Mouse (Mus musculus) urinary bladder, postnatal 4 days (tissue): Measurements from ENCODE around the gene Nhlh1.

ENCODE experiments used
- DNase-seq, 2 experiments: peaks; one replicate each; pipeline ENCODE4 v3.0.0; 2021 to 2022; ENCODE audit warnings: low spot score in 2 of 2

Nhlh1 gene

DNA sequence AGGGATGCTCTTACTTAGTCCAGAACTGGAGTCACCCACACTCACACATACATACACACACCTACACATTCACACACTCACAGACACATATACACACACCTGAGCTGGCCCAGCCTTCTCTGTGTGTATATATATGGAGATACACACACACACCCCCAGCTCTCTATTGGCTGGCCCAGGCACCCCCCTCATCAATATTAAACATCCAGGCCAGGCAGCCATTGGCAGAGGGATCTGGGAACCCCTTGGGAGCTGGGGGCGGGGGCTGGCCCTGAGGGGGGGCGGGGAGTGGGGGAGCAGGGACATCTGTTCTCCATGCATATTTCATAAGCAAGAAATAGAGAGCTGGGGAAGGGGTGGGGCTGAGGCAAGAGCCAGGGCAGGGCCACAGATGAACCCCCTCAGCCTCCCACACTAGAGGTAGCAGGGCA lies at the start of gene Nhlh1:
Gene Nhlh1, minus strand, starts transcription at position 83 of the 431 bp plus-strand sequence.
- DNase-seq = no peak

DNA sequence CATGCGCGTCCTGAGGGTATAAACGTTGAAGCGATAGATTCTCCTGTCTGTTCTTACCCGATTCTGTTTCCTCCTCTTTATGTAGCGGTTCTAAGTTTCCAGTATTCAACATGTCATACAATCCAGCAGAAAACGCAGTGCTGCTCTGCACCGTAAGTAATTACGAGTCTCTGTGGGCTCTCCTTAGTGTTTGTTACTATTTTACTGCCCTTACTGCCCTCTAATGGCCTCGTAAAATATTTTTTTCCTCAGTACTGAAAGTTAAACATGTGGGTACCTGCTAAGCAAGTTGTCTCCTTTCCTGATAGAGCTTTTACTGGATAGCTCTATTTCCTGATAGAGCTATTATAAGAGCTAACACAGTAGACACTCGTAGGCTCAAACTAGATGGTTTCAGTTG lies 47.7 kb upstream of the Nhlh1 start:
- DNase-seq = no peak

DNA sequence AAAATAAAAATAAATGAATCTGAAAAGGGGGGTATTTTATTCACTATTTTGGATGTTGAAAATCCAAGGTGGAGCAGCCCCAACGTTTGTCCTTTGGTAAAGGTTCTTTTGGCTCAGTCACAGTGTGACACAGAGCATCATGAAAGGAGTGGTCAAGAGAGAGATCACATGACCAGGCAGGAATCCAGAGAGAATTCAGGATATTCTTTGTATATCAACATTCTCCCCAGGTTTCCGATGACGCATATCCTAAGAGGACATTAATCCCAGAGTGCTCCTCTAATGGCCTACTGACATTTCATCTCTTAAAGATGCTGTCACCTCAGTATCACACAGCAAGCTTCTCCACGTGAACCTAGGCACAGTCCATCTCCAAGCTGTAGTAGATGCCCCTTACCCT lies 46.2 kb upstream of the Nhlh1 start:
- no peak for DNase-seq

DNA sequence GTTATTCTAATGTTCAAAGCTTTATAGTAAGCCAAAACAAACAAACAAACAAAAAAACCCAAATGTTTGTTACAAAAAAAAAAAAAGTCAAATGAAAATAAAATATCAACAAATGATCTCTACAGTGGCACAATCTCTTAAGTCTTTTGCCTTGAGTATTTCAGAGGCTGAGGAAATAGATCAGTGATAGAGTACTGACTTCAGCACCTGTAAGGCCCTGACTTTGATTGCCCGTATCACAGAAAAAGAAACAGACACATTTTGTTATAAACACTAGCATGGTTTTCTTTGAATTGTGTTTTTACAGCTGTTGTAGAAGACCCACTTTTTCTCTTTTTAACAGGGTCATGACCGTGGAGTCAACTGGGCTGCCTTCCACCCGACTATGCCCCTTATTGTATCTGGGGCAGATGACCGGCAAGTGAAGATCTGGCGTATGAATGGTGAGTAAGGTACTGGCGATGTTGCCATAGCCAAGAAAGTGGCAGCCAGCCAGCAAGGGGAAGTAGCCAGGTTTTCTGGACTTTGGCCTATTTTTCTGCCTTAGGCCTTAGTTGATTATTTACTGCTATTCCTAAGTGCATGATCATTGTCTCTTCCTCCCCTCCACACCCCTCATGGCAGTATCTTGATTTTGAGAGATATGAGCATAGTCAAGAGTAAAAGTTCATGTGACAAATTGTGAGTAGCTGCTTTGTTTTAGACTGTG lies 42.1 kb upstream of the Nhlh1 start:
- no peak for DNase-seq

DNA sequence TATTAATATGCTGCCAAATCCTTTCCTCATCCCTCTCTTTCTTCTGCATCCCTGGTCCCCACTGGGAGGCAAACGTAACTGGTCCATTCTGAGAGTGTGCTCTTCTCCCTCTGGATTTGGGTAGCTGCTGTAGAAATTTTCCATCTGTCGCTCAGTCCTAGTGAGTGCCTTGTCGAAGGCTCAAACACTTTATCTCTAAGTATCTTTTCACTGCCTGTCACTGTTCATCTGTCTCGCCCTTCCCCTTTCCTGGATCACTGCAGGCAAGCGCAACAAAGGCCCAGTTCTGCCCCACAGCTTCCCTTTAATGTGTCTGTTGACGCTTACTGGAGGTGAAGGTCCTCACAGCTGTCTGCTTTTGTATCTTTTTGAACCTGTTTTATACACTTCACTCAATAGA lies 37.8 kb upstream of the Nhlh1 start:
- DNase-seq = no peak

DNA sequence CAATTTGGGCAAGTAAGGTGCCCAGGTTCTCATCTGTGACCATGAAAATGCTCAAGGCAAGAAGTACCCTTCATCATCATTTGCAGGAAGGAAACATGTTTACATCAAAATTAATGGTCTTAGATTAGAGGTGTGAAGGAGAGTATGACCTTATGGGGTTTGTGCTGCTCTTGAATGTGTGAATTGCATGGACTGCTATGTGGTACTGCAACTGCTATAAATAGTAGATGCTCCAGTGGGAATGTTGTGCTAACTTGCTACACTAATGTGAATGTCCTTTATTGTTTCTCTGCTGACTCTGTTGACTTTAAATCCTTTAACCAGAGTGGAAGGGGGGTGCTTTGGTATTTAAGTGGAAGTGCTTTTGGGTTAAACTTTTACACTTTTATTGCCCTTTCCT lies 36.9 kb upstream of the Nhlh1 start:
- no peak for DNase-seq

DNA sequence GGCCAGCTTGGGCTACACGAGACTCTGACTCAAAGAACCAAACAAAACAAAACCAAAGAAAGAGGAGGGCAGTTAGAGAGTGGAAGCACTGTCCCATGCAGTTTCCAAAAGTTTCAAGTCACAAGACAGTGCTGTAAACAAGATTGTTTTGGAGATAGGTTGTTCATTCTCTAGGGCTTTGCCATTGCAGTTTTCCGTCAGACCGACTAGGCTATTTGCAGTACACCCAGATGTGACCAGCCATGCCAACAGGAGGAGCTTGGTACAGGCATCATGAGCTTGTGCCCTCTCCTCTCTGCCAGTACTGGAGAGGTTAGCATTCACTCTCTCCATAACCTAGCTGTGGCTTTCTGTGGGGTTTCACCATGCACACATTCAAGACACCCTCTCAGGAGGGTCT lies 36.1 kb upstream of the Nhlh1 start:
- DNase-seq = no peak

DNA sequence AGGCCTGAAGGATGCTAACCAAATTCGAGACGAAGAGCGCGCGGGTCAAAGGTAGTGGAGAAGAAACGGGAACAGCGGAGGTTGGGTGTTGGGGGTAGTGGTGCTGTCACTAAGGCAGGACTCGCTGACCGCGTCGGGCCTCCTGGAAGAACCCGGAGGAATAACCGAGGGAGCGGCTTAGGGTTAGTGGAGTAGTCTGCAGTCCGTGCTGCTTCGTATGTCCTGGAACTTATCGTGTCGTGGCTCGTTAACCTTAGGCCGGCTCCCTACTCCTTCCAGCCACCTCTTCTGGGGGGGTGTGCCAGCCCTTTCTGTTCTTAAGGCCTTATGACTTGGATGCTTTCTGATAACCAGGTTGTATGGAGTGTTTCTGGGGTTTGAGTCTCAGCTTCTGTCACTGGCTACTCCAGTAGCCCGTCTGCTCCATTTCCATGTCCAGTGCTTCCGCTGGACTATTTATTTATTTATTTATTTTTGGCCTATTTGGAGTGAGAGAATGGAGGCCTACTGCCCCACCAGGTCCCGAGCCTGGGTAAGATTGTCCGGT lies 25.6 kb upstream of the Nhlh1 start:
- DNase-seq = no peak

DNA sequence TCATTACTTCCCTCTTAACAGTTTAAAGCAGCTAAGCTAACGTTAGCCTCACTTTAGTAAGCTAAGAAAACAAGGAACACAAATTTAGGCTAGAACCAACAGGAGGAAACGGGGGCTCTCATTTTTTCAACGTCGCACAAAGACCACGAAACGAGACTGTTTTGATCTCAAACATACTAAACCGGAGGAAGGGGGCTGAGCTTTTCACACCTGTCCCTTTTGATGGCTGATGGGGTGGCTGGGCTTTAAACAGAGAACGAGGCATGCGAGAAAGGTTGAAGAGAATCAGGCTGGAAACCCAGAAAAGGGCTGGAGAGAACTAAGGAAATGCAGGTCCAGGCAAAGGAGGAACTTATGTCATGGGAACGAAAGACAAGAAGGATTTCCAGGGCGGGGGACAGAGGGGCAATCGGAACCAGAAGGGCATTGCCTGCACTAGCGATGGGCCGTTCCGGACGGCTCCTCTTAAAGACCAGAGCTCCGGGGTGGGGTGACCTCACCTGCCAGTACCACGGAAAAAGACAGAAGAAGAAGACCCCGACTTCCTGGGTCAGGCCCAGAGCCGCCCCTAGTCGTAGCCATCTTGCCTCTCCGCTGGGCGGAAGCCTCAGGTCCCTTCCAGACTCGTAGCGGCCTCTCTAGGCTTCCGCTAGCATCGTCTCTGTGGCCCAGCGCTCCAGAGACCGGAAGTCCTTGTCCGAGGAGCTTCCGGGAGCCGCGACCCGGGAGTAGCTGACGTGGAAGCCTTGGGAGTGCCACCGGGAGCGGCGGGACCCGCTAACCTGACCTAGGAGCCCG lies 24.9 kb upstream of the Nhlh1 start, which contains the start of the genes Copa and Ncstn:
Gene Copa, plus strand, starts transcription at position 429 of the 798 bp plus-strand sequence.
Gene Ncstn, minus strand, starts transcription at position 695 of the 798 bp plus-strand sequence.
- DNase-seq = peak; percentile 89 to 90

DNA sequence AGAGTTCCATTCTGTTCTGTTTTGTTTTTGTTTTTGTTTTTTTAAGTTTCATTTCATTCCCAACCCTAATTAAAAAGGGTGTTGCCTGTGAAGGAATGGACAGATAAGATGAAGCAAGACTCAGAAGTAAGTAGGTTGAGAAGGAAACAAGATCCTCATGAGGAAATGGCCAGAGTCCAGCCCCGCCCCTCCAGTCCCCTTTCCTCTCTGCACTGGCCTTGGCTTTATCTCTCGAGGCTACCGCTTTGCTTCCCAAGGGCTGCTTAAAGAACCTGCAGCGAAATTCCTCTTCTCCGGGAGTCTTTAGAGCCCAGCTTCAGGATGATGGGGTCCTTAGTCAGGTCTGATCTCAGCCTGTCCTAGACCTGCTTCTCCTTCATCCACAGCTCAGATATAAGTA lies 20.6 kb upstream of the Nhlh1 start:
- no peak for DNase-seq

DNA sequence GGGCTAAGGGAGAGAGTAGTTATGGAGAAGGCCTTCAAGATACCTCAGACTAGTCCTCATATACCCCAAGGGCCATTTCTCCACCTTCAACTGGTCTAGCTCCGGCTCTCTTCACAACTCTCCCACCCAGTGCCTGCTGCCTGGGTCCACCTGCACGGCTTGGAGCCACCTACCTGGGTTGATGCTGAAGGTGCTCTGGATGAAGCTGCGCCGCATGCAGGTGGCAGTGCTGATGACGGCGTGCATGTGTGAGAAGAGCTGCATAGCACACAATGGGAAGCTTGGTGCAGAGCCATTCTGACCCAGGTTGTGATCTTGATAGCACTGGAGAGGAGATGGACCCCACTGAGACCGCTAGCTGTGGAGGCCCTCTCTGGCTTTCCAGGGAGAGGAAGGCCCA lies 15.2 kb upstream of the Nhlh1 start:
- no peak for DNase-seq

DNA sequence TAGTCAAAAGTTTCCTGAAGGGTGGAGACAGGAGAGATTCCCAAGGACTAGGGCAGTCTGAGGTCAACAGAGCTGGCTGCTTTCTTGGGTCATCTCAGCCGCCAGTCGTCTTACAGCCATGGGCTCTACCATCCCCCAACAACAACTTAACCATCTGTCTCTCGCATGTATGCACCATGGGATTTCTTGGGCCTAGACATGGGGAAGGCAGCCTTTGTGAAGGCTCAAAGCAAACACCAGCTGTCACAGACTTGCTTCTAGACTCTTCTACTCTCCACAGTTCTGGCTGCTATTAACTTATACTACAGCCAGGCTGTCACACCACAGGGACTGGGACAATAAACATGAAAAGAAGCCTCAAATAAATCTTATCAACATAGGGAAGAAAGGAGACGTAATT lies 14.2 kb upstream of the Nhlh1 start:
- DNase-seq = no peak

DNA sequence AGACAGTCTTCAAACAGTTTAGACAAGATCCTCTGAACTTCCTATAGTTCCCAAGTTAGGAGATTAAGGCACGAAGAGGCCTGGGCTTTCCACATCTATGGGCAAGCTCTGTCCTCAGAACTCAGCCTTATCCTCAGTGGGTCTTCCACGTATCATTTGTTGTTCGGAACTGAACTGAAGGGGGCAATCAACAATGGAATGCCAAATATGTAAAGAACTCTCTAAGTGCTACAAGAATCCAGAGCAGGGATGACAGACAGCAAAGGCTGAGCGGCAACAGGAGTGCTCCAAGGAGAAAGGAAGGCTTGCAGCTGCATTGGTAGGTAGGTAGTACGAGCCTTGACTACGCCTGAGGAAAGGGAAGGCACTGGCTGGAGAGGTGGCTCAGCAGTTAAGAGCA lies 12.9 kb upstream of the Nhlh1 start:
- no peak for DNase-seq

DNA sequence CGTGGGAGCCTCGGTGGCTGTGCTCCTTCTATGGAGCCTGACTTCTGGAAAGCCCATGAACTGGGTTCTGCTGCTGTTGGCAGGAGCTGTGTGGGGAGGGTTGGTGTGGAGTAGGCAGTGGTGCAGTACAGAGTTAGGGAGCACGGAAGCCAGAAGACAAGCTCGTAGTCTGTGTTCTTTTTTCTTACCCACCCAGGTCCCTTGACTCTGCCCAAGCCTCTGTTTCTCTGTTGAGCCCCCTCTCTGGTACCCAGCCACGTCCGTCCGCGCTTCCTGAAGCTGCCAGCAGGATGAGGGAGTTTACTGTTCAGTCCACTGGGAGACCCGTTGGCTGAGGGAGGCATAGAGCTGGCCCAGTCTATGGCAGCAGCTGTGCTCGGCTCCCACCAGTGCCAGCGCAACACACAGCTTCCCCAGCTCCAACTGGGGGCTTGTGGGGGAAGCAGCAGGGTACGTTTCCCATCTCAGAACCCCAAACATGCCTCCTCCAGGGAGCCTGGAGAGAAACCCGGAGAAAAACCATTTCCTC lies 7.3 kb upstream of the Nhlh1 start:
- no peak for DNase-seq

DNA sequence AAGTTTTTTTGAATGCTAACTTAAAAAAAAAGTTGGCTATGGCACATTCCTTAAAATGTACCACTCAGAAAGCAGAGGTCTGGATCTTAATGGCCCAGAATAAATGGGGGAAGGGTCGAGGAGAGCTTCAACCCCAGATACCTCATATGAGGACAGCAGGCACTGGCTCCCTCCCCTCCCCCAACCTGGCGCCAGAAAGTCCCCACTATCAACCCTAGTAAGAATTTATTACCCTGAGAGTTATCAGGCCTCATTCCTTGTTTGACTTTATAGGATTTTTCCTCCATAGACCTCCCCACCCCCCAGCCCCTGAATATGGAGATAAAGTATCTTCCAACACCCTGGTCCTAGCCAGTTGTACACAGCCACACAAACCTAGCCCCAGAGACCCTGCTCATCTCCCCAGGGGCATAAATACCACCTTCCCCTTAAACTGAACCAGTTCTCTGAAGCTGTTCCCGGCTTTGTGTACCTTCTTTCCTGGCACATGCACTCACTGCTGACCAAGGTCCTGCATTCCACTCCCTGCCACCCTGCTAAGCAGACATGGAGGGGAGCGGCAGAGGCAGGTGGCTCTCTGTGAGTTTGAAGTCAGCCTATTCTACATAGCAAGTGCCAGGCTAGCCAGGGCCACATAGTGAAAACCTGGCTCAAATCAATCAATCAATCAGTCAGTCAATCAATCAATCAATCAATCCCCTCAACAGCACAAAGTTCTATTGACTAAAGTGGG lies 6.1 kb upstream of the Nhlh1 start:
- DNase-seq = no peak

DNA sequence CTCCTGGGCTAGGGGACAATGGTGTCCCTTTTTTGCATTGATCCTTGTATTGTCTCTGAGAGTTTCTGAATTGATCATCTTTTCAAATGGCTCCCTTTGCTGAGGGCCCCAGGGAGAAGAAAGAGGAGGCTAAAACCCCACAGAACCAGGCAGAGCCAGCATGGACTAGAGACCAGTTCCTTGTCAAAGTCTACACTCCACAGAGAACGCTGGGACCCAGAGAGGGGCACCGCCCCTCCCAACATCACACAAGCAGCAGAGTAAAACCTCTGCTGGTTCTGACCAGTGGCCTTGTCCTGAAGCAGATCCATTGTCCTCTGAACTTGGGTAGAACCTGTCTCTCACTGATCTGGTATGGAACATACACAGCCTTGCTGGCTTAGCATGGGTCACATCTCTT lies 4.7 kb upstream of the Nhlh1 start:
- no peak for DNase-seq

DNA sequence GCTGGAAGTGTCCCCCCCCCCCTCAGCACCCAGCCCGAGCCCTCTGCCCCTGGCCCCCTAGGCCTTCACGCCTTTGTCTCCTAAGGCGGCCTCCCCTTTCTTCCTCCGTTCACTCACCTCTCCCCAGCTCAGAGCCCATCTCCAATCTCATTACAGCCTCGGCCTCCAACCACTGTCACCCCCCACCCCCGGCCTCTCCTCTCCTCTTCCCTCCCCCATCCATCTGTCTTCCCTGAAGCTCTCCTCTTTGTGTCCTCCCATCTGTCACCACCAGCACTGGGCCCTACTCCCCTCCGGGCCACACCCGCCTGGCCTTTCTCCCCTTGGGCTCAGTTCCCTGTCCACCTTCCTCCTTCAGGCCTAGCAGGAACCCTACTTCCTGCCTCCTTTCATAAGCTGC lies 3.8 kb upstream of the Nhlh1 start:
- DNase-seq = no peak

DNA sequence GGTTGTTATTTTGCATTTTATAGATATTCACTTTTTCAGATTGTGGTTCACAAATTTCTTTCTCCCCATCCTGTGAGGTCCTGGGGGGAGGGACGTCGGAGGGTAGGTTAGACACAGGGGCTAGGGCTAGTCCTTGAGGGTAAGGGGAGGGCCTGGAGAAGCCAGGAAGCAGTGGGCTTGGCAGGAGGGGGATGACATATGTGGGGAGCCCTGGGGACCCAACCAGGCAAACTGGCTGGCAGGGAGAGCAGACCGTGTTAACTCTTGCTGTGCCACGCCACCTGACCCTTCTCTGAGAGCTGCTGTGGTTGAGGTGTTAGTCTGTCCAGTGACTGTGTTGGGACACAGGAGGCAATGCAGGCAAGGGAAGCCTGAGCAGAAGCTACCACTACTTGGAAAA lies 3.3 kb upstream of the Nhlh1 start:
- no peak for DNase-seq

DNA sequence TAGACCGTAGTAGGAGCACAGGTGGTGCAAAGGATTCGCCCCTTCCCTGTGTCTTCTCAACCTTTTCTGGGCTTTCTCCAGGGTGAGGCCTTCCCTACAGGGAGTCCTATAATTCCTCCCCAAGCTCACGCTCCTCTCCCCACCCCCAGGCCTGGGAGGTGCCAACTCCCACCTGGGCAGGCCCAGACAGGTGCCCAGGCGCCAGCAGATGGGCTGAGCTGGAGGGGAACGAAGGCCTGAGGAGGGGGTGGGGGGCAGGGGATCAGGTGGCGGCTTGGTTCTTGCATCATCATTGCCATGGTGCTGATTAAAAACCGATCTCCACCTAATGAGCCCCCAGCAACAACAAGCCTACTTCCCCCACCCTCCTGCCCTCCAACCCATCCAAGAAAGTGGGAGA lies 1.5 kb upstream of the Nhlh1 start:
- DNase-seq = no peak

DNA sequence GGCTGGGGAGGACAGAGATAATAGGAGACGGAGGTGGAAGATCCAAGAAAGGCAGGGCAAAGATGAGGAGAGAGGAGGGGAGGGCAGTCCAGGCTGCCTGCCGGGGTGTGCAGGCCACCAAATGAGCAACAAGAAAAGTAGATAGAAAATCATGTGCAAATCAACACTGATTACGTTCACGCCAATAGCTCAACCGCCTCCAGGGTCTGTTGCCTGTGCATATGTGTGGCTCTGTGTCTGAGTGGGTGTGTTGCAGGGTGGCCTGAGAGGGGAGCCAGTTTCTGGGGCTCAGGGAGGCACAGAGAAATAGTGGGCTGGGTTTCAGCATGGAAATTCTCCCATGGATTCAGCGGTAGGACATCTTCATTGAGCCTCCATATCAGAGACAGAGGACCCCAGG lies 948 bp upstream of the Nhlh1 start:
- DNase-seq = no peak

DNA sequence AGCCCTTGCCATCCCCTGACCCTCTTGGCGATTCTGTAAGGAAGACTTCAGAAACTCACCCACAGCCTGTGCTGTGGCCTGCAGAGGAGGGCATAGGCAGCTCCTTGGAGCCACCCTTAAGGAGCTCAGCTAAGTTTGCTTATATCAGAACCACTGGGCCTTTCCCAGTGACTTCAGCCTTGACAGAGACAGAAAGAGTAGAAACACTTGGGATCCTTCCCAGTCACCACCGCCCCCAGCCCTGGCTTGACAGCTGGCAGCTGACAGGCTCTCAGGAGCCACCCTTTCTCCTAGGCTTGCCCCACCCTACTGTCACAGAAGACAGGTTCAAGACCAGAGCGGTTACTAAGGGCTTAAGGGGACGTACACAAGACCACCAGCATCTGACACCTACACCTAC lies 1.1 kb downstream of the Nhlh1 start:
- no peak for DNase-seq
